Mouse (Mus musculus) left cerebral cortex, postnatal 14 days (tissue): Measurements from ENCODE around the gene Pnlip. TPM values are rescaled to one million over a fixed set of nuclear protein-coding genes. Genes with fewer than 3 reads are reported as not detected.

Source experiments
- DNase-seq, 2 experiments: peaks; one replicate each; pipeline ENCODE4 v3.0.0; 2021 to 2022; ENCODE audit warnings: low spot score in 2 of 2, mixed read lengths in 1 of 2
- intact Hi-C: fragments of 180-260 bp; cut with DNase I; formaldehyde crosslinking; loops from one replicate; pipeline ENCODE4 v1.15.1; 2025
- total RNA-seq, 2 experiments: library from RNA; stranded (reverse); gene quantifications; 2 replicates each; pipeline ENCODE4 v1.2.3; 2021

Pnlip gene
- total RNA-seq, 2 experiments from 2014 or later, result 4.4 to 5.1 TPM

DNA sequence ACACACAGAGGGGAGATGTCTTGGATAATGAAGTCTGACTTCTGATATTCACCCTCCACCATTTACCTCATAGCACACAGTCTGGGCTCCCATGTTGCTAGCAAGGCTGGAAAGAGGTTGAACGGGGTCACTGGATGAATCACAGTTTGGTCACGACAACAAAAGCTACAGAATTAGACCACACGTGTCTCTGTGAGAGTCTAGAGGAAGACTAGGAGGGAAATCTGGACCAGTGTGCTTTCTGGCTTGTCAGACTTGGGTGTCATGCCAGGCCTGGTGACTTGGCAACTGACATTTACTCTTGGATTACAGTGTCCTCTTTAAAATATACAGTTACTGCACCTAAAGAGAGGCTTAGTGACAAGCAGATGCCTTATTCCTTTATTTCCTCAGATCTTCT lies 56.3 kb downstream of the Pnlip start:
- intact Hi-C loops, result no loop called here
- peak in 1 of 2 experiments; percentile 26 for DNase-seq

DNA sequence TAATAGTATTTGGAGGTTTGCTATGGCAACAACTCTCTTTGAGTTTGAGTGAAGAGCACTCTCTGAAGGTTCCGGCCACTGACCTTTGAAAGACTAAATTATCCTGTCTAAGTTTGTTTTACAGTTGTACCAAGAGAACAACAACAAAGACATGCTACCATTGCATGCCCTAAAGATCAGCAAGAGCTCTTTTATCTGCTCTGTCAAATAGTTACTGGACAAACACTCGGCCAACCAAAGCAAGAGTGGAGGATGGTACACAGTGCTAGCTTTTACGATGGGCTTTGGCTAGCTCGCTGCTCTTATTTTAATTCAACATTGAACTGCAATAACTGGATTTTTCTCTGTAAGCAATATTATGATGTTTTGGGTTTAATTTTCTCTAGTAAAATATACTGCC lies 65.6 kb downstream of the Pnlip start:
- intact Hi-C loops, result no loop called here
- DNase-seq, result no peak

DNA sequence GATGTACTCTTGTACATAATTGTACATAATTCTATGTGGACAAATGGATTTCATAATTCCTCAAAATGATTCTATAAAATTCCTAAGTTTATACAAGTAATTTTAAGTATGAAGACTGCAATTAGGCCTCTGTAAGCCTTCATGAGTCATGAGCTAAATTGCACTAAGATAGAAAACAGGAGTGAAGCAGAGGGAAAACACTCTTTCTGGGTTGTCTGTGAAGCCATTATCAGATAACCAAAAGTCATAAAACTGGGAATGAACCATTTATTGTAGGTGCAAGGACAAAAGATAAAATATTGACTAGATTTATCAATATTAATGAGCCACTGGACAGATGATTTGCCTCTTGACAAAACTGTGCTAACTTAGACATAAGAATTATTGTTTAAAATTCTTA lies 68.1 kb downstream of the Pnlip start:
- DNase-seq, result no peak
- intact Hi-C loops, result no loop called here

DNA sequence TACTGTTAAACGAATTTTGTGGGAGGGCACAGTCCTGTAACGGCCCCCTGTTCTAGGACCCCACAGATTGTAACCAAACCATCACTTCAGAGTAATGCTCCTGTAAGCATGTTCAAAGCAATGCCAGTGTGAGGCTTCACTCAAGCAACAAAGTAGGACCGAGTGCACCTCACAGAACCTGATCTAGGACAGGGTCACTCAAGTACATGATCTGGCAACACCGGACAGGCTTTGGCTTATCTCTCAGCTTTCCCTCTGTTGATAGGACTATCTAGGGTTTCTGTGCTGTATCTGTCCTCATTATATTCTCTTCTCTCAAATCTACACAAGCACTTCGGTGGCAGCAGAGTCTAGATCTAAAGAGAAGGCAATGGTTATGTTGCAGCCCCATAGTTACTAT lies 74.3 kb downstream of the Pnlip start:
- intact Hi-C loops, result no loop called here
- DNase-seq, result no peak

DNA sequence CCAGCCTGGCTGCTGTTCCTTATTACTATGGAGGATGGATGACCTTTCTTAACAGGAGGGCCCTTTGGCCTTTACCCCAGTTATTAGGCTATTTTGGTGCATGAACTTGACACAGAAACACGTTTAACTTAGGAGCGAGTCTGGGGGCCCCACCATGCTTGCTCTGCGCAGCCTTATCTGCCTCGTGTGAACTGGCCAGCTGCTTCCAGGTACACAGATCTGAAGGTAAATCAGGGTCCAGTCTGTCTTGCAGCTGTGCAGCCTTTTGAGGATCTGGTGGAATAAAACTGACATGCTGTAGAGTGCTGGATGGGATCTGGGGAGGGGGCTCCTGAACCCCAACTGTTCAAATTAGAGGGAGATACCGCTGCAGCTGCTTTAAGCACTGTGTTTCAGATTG lies 75.5 kb downstream of the Pnlip start:
- no peak for DNase-seq

DNA sequence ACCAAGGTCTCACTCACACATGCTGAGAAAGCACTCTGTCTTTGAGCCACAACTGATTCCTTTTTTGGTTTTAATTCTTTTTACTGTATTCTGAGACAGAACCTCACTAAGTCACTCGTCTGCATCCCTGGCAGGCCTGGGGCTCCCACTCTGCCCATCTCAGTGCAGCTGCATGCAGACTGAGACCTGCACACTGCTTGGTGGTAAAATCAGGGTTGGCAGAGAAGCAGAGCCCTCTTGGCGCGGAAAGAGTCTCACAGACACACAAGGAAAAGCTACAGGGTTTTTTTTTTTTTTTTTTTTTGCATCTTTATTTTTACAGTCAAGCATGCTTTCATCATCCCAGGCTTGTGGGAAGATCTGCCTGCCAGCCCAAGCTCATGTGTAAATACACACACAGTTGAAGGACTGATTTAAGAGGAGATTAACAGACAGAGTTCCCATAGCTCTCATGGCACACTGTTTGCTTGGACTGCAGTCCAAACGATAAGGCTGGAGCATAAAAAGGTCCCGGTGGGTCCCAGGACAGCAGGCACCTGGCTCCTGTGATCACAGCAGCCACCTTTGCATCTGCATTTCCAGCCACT lies 76.2 kb downstream of the Pnlip start, which contains the start of gene Pnliprp1:
Gene Pnliprp1, plus strand, starts transcription at position 443 of the 587 bp plus-strand sequence.
- intact Hi-C loops, result no loop called here
- peak; percentile 19 to 34 for DNase-seq

More for the DNA sequence above, 75.5 kb downstream of the Pnlip start:
- intact Hi-C loops, result no loop called here

Other genes starting within 250 kb of the Pnlip start
- gene Gfra1, start 196.6 kb upstream of the Pnlip start, total RNA-seq, result 10 to 100 TPM; 29.3 to 31.9 TPM
- under 1 TPM in 1 of 2 experiments, not detected in 1; 0.35 TPM for gene Ccdc172, start 140.5 kb upstream of the Pnlip start, total RNA-seq
- not detected for gene Pnliprp1, start 76.4 kb downstream of the Pnlip start, total RNA-seq
- gene Pnliprp2, start 107.2 kb downstream of the Pnlip start, total RNA-seq, result not detected
- gene 1700019N19Rik, start 142.0 kb downstream of the Pnlip start, total RNA-seq, result not detected